Mouse (Mus musculus) cerebellum, adult 11-12 months (tissue): ENCODE measurements at regions not wholly inside any gene's neighbourhood (a gene's known extent, or its start where the extent isn't known, plus 50 kb on each side); places are given as distances from the start of the nearest gene placed in this dataset.

Experiments
- DNase-seq: peaks from one replicate; pipeline ENCODE4 v3.0.0; 2022

- DNase-seq: peak; percentile 95
Measured at GRCm38 (mm10) chr13:46350075-46350747, 68.0 kb upstream of the Rbm24 start.

DNA sequence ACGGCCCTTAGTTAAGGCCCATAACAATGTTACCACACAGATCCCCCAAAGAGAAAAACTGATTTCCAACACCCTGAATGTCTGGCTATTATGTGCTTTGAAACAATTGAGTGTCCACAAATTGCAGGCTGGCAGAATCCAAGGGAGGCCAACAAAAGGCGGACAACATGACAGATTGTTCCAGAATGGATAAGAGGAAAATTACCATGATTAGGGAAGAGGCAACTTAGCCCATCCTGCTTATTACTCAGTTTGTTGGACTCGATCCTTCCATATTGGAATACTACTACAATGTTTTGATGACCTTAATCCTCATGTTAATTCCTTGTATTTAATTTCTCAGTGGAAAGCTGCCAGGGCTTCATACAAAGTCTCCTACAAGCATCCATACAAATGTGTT is 62.9 kb upstream of the Rbm24 start:
- no peak for DNase-seq

DNA sequence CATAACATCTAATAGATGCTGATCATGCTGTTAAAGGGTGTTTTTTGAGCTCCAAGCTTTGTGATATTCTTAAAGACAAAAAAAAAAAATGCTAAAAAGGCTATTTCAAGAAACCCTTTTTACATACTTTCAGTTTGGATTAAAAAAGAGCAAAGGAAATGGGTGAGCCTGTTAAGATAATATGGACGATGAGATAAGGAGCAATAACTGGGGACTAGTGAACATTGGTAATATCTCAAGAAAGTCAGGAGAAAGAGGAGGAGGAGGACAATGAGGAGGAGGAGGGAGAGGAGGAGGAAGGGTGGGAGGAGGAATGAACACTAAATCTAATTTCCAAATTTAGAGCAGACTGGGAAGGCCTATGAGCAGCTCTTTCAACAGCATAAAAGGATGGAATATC is 62.3 kb upstream of the Rbm24 start:
- no peak for DNase-seq

DNA sequence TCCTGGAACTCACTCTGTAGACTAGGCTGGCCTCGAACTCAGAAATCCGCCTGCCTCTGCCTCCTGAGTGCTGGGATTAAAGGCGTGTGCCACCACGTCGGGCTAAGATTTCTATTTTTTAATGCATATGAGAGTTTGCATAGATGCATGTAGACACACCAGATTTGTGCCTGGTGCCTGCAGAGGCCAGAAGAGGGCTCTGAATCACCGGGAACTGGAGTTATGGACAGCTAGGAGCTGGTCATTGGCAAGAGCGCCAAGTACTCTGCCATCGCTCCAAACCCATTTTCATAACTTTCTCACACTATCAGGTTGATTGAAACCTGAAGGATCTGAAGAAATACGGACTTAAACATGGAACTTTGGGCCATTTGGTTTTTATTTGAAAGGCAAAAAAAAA is 61.2 kb upstream of the Rbm24 start:
- no peak for DNase-seq

DNA sequence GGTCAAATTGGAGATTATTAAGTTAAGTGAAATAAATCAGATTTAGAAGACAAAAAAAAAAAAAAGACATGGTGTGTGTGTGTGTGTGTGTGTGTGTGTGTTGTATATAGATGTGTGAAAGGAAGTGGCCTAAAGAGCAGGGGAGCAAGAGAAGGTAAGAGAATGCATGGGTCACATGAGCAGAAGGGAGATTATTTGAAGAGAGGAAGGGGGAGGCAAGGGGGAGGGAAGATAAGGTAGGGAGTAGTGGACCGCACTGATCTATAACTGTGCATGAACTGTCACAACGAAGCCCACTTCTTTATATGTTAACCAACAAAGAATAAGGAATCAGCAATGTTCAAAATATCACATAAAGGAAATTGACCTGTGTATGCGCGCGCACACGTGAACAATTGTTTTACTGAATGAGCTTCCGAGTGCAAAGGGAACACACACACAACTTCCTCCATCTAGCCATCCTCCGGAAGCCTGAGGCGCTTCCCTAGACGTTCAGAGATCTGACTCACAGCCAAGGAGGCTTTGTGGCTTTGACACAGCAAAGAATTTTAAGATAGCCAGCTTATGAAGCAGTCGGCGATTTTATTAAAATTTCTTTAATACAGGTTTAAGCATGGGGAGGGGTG is 57.6 kb upstream of the Rbm24 start:
- no peak for DNase-seq

DNA sequence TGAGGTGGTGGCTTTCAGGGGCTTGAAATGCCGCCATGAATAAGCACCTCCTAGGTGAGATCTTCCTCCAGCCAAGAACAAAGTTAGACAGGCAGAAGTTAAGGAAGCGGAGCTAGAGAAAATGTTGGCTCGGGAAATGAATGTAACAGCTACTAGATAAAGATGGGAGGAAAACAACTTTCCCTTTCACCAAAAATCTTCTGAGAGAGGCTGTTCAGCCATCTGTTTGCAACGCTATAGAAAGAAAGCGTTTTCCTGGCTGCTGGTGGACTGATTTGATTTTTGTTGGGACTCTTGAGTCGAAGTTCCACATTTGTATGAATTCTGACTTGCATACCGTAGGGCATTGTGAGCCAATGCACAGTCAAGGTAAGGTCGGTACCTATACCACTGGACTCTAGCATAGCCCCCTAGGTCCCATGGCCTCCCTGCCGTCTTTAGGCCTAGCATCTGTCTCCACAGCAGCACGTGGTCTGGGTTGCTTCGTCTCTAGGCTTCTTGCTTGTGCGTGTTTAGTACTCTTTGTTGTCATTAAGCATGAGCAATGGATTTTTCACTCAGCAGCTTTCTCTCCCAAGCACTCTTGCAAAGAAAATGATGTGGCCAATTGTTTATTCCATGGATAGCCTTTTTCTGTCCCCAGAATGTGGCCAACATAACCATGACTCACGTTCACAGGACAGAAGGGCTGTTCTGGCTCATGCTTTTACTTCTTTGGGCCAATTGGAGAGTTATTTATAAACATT is 54.6 kb upstream of the Rbm24 start:
- no peak for DNase-seq

- no peak for DNase-seq
Measured at GRCm38 (mm10) chr13:46364202-46364912, 53.9 kb upstream of the Rbm24 start.

DNA sequence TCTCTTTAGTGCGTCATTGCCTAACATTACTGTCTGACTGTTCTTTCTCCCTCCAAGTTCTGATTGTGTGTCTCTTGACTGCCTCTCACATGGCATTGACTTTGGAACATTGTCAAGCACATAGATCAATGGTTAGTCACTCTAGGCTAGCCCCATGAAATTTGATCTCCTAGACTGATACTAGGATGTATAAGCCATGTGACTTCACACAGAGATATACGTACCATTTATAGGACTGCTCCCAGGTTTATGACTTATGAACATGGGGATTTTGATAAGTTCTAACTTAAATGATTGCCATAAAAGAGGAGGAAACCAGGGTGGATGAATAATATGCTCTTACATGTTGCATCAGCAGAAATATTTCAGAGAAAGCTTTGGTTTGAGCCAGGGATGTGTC is 52.9 kb upstream of the Rbm24 start:
- no peak for DNase-seq
